Mouse (Mus musculus): ENCODE results near the gene Fastkd1. TPM values are rescaled to one million over a fixed set of nuclear protein-coding genes. Genes with fewer than 3 reads are reported as not detected.
"Not testable (repeated sequence)": the region's sequence is repeated elsewhere in the genome, so short reads cannot be mapped to it uniquely, and the experiment has no call there.

Fastkd1 gene
- polyA plus RNA-seq, 1 experiment = 5.9 TPM

- H3K27me3 ChIP-seq (ENCODE audit: control insufficient read depth, insufficient read depth, low read length) = no peaks in the 10 kb centered on the region
- 98% methylated on average over 6 of the region's 6 CpGs for WGBS
- no peaks in the 10 kb centered on the region for H3K4me1 ChIP-seq (replicated peaks; ENCODE audit: control insufficient read depth, insufficient read depth, low read length)
- TF ChIP-seq POLR2A (IDR thresholded peaks at IDR 0.05; ENCODE audit: control insufficient read depth, extremely low read depth, insufficient read depth, low read length, poor library complexity) (no peak), CTCF (IDR thresholded peaks at IDR 0.05; ENCODE audit: borderline replicate concordance, control insufficient read depth, extremely low read depth, insufficient read depth, low read length, poor library complexity) (no peak)
- H3K36me3 ChIP-seq (ENCODE audit: control insufficient read depth, insufficient read depth, low read length) = no peaks in the 10 kb centered on the region
- no peak overlapping the region for H3K27ac ChIP-seq (ENCODE audit: control insufficient read depth, insufficient read depth, low read length)
- H3K4me3 ChIP-seq (ENCODE audit: control insufficient read depth, insufficient read depth, low read length) = no peak overlapping the region
- no peak for DNase-seq
Observed at GRCm38 (mm10) chr2:69690843-69691242, 22.5 kb downstream of the Fastkd1 start.

- no peak for DNase-seq
- Histone ChIP-seq H3K27me3 (ENCODE audit: control insufficient read depth, insufficient read depth, low read length) (no peaks in the 10 kb centered on the region), H3K36me3 (ENCODE audit: control insufficient read depth, insufficient read depth, low read length) (no peaks in the 10 kb centered on the region), H3K4me3 (ENCODE audit: control insufficient read depth, insufficient read depth, low read length) (no peak overlapping the region), H3K27ac (ENCODE audit: control insufficient read depth, insufficient read depth, low read length) (no peak overlapping the region), H3K4me1 (replicated peaks; ENCODE audit: control insufficient read depth, insufficient read depth, low read length) (no peaks in the 10 kb centered on the region)
- TF ChIP-seq CTCF (IDR thresholded peaks at IDR 0.05; ENCODE audit: borderline replicate concordance, control insufficient read depth, extremely low read depth, insufficient read depth, low read length, poor library complexity) = no peak
- no peak for TF ChIP-seq POLR2A (IDR thresholded peaks at IDR 0.05; ENCODE audit: control insufficient read depth, extremely low read depth, insufficient read depth, low read length, poor library complexity)
- 98% methylated on average over 3 of the region's 3 CpGs for WGBS
Observed at GRCm38 (mm10) chr2:69690214-69690613, 23.1 kb downstream of the Fastkd1 start.

- H3K27me3 ChIP-seq (ENCODE audit: control insufficient read depth, insufficient read depth, low read length) = no peaks in the 10 kb centered on the region
- H3K36me3 ChIP-seq (ENCODE audit: control insufficient read depth, insufficient read depth, low read length) = no peaks in the 10 kb centered on the region
- DNase-seq = no peak
- no peak overlapping the region for H3K4me3 ChIP-seq (ENCODE audit: control insufficient read depth, insufficient read depth, low read length)
- H3K27ac ChIP-seq (ENCODE audit: control insufficient read depth, insufficient read depth, low read length) = no peak overlapping the region
- no peaks in the 10 kb centered on the region for H3K4me1 ChIP-seq (replicated peaks; ENCODE audit: control insufficient read depth, insufficient read depth, low read length)
- 92% methylated on average over 3 of the region's 3 CpGs for WGBS
- TF ChIP-seq CTCF (IDR thresholded peaks at IDR 0.05; ENCODE audit: borderline replicate concordance, control insufficient read depth, extremely low read depth, insufficient read depth, low read length, poor library complexity) = no peak
- no peak for TF ChIP-seq POLR2A (IDR thresholded peaks at IDR 0.05; ENCODE audit: control insufficient read depth, extremely low read depth, insufficient read depth, low read length, poor library complexity)
Observed at GRCm38 (mm10) chr2:69684488-69684887, 28.8 kb downstream of the Fastkd1 start.

GRCm38 (mm10) chr2:69683036-69683805 is 30.1 kb downstream of the Fastkd1 start:
- Histone ChIP-seq H3K27ac (ENCODE audit: control insufficient read depth, insufficient read depth, low read length) (no peak overlapping the region), H3K36me3 (ENCODE audit: control insufficient read depth, insufficient read depth, low read length) (no peaks in the 10 kb centered on the region), H3K4me1 (replicated peaks; ENCODE audit: control insufficient read depth, insufficient read depth, low read length) (no peaks in the 10 kb centered on the region), H3K4me3 (ENCODE audit: control insufficient read depth, insufficient read depth, low read length) (no peak overlapping the region), H3K27me3 (ENCODE audit: control insufficient read depth, insufficient read depth, low read length) (no peaks in the 10 kb centered on the region)
- DNase-seq = no peak
- no peak for TF ChIP-seq CTCF (IDR thresholded peaks at IDR 0.05; ENCODE audit: borderline replicate concordance, control insufficient read depth, extremely low read depth, insufficient read depth, low read length, poor library complexity)
- TF ChIP-seq POLR2A (IDR thresholded peaks at IDR 0.05; ENCODE audit: control insufficient read depth, extremely low read depth, insufficient read depth, low read length, poor library complexity) = no peak
- 94% methylated on average over 13 of the region's 13 CpGs for WGBS

GRCm38 (mm10) chr2:69681931-69682330 is 31.4 kb downstream of the Fastkd1 start:
- no peak overlapping the region for H3K27ac ChIP-seq (ENCODE audit: control insufficient read depth, insufficient read depth, low read length)
- TF ChIP-seq CTCF (IDR thresholded peaks at IDR 0.05; ENCODE audit: borderline replicate concordance, control insufficient read depth, extremely low read depth, insufficient read depth, low read length, poor library complexity) (no peak), POLR2A (IDR thresholded peaks at IDR 0.05; ENCODE audit: control insufficient read depth, extremely low read depth, insufficient read depth, low read length, poor library complexity) (no peak)
- no peaks in the 10 kb centered on the region for H3K4me1 ChIP-seq (replicated peaks; ENCODE audit: control insufficient read depth, insufficient read depth, low read length)
- H3K4me3 ChIP-seq (ENCODE audit: control insufficient read depth, insufficient read depth, low read length) = no peak overlapping the region
- no peaks in the 10 kb centered on the region for H3K36me3 ChIP-seq (ENCODE audit: control insufficient read depth, insufficient read depth, low read length)
- DNase-seq = no peak
- no peaks in the 10 kb centered on the region for H3K27me3 ChIP-seq (ENCODE audit: control insufficient read depth, insufficient read depth, low read length)
- WGBS = 91% methylated on average over 4 of the region's 4 CpGs

GRCm38 (mm10) chr2:69679990-69680389 is 33.3 kb downstream of the Fastkd1 start:
- Histone ChIP-seq H3K4me3 (ENCODE audit: control insufficient read depth, insufficient read depth, low read length) (no peak overlapping the region), H3K27ac (ENCODE audit: control insufficient read depth, insufficient read depth, low read length) (no peak overlapping the region), H3K4me1 (replicated peaks; ENCODE audit: control insufficient read depth, insufficient read depth, low read length) (no peaks in the 10 kb centered on the region), H3K27me3 (ENCODE audit: control insufficient read depth, insufficient read depth, low read length) (no peaks in the 10 kb centered on the region), H3K36me3 (ENCODE audit: control insufficient read depth, insufficient read depth, low read length) (no peaks in the 10 kb centered on the region)
- TF ChIP-seq CTCF (IDR thresholded peaks at IDR 0.05; ENCODE audit: borderline replicate concordance, control insufficient read depth, extremely low read depth, insufficient read depth, low read length, poor library complexity) = peak; percentile 52; the same call in 1 of the 2 replicates
- TF ChIP-seq POLR2A (IDR thresholded peaks at IDR 0.05; ENCODE audit: control insufficient read depth, extremely low read depth, insufficient read depth, low read length, poor library complexity) = no peak
- WGBS = 79% methylated on average over 6 of the region's 6 CpGs
- peak; percentile 37 for DNase-seq

GRCm38 (mm10) chr2:69677215-69677614 is 36.1 kb downstream of the Fastkd1 start:
- H3K36me3 ChIP-seq (ENCODE audit: control insufficient read depth, insufficient read depth, low read length); H3K27ac ChIP-seq (ENCODE audit: control insufficient read depth, insufficient read depth, low read length); H3K4me1 ChIP-seq (replicated peaks; ENCODE audit: control insufficient read depth, insufficient read depth, low read length); H3K4me3 ChIP-seq (ENCODE audit: control insufficient read depth, insufficient read depth, low read length); H3K27me3 ChIP-seq (ENCODE audit: control insufficient read depth, insufficient read depth, low read length); DNase-seq: not testable (repeated sequence)
- 88% methylated on average over 2 of the region's 2 CpGs for WGBS
